Mouse (Mus musculus) bone marrow, adult 2 months (tissue): ENCODE data around the gene Zfp830.

Experiments
- CTCF ChIP-seq: fragments of 200-500 bp; IDR thresholded peaks from 2 replicates; pipeline ENCODE4 v1.5.1; 2011; ENCODE audit warnings: low read length, control low read depth; ENCODE audit not compliant: control insufficient read depth, insufficient read depth
- POLR2A ChIP-seq: fragments of 200-500 bp; IDR thresholded peaks from 2 replicates; pipeline ENCODE4 v1.6.1; 2011; ENCODE audit warnings: low read depth, mild to moderate bottlenecking, control low read depth, low read length, borderline replicate concordance; ENCODE audit not compliant: control insufficient read depth

- TF ChIP-seq POLR2A (no peak), CTCF (no peak)
Observed at GRCm38 (mm10) chr11:82780134-82780533, 16.0 kb downstream of the Zfp830 start.
